Mouse (Mus musculus) megakaryocyte, adult 5-6 weeks (primary cell): ENCODE measurements around the gene Zfp14. TPM values are rescaled to one million over a fixed set of nuclear protein-coding genes. Genes with fewer than 3 reads are reported as not detected.

ENCODE experiments used
- ATAC-seq: 2 replicates; pipeline ENCODE4 v1.8.0; 2016; ENCODE audit warnings: mild to moderate bottlenecking, inconsistent platforms; ENCODE audit not compliant: poor library complexity, severe bottlenecking
- total RNA-seq, 2 experiments: library from RNA; stranded (forward) in 1 of 2; stranded (reverse) in 1 of 2; fragments of 153-499, 151-499 nt in 1 of 2; fragments of 221-1000, 200-1000 nt in 1 of 2; gene quantifications; 2 replicates each; pipeline versions ENCODE4 v1.2.3 to v1.2.4; 2015 to 2017

The Zfp14 gene
- total RNA-seq (2015) (1.4 and 2.1 TPM in 2 replicates), total RNA-seq (2017) (0.89 and 0.95 TPM in 2 replicates)

DNA sequence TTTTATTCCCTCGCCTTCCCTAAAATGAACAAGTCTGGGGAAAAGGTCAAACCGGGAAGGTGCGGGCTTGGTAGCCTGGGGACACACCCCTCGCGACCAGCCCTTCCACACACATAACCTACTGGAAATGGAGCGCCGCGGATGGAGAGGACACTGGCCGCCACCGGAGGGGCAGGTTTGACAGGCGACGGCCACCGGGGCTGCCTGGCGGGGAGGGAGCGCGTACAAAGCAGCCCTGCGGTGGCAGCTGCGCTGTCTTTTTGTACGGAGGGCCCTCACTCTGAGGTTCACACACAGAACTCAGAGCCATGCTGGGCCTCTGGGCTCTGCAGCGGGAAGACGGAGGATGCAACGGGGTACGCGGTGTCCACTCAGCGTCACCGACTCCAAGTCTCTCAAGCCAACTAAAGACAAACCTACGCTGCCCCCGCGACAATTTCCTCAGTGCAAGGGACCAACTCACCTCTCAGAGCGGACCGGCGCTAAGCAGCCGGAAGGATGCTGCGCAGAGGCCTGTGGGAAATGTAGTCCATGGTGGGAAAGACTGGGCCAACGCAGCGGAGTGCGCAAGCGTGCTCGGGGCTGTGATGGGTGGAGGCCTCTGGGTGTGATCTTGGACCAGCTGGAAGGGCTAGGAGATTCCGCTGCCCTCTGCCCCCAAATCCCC, at the start of gene Zfp14:
TSS of gene Zfp14 (minus strand) at position 499 of the 667 bp plus-strand sequence.
- ATAC-seq = peak; percentile 100

GRCm38 (mm10) chr7:30099297-30099696, 48.1 kb upstream of the Zfp14 start:
- no peak for ATAC-seq

- no peak for ATAC-seq
These were observed 44.5 kb upstream of the Zfp14 start for GRCm38 (mm10) chr7:30095551-30096125.

DNA sequence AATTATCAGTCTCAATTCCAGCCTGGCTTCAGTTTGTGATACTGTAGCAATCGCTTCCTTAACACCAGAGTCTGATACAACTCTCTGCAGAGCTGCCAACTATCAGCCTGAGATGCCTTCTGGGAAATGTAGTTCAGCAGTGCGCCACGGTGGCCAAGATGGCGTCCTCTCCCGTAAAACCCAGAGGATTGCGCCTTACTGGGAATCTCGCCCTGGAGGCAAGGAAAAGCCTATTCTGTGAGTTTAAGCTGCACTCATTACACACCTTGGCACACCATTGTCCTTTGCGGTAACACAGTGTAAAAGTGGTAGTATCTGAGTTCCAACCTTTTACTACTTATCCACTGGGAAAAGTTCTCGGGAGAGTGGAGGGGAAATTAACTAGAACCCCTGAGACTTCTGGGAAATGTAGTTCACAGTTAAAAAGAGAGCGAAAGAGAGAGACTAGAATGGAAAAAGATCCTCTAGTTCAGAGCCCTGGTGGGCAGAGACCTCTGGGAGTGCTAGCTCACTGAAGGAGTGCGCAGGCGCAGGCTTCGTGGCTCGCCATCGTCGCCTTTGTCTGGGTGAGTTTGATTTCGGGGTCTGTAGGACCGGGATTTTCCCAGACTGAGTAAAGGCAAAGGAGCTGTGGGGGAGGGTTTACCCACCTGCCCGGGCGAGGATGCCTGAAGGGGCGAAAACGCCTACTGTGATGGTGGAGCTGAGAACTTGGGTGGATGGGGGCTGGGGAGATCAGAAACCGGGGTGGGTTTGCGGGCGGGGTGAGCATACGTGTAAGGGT, 43.7 kb upstream of the Zfp14 start, which contains the start of gene Zfp260:
TSS of gene Zfp260 (plus strand) at position 132 of the 784 bp plus-strand sequence.
- ATAC-seq = peak; percentile 69

GRCm38 (mm10) chr7:30093918-30094415, 42.8 kb upstream of the Zfp14 start:
- ATAC-seq = no peak

- no peak for ATAC-seq
These were observed 41.5 kb upstream of the Zfp14 start for GRCm38 (mm10) chr7:30092666-30093065.

DNA sequence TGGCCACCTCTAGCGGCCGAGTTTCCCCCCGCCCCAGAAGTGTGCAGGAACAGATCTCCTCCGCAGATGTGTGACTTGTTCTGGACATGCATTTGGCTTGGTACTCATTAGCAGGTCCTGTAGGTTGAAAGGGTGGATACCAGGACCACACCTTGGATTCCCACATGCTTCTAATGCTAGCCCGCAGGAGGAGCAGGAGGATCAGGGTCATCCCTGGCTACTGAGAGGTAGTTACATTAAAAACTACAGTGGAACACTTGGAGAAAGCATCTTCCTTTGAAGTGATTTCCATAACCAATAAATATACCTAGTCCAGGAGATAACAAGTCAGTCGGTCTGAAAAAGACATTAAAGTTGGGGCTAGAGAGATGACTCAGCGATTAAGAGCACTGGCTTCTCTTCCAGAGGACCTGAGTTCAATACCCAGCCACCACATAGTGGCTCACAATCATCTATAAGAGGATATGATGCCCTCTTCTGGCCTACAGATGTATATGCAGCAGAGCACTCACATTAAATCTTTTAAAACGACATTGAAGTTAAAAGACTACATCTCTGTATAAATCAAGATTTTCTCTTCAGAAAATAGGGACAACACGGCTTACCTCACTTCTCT, 39.9 kb upstream of the Zfp14 start:
- no peak for ATAC-seq

DNA sequence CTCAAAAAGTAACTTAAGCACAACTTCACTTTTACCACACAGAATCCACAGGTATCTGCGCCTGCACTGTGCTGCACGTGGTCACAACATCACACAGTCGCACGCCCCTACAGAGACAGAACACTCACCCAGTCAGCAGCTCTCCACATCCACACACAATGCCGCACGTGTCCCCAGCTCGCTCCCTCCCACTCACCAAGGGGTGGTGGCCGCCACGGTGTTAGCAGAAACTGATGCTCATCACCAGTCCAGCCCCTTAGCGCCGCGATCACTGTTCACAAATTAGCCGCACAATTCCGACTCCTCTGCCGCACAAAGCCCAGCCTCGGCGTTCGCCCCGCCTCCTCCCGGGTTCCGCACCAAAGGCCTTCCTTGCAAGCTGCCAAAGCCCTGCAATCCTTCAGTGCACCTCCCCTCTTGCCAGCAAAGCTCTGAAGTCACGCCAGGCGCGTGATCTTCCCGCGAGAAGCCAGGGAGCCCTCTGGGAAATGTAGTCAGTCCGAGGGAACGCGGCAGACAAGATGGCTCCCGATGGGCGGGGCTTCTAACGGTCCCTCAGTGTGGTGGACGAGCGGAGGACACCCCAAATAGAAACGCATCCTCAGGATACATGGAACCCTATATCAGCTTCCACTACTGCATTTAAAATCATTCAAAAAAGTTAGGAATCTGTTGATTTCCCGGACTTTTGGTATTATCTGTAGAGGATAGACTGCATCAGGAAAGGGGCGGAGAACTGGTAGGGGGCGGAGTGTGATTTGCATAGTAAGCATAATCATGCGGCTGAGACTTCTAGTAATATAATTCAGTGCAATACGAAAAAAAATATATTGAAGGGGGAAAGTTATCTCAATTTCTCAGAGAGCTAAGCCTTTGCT, 39.2 kb upstream of the Zfp14 start, which contains the start of the genes Gm26920 and Zfp566:
TSS of gene Gm26920 (minus strand) at position 319 of the 878 bp plus-strand sequence.
TSS of gene Zfp566 (minus strand) at position 436 of the 878 bp plus-strand sequence.
- peak; percentile 87 for ATAC-seq

- no peak for ATAC-seq
These were observed 38.2 kb upstream of the Zfp14 start for GRCm38 (mm10) chr7:30089405-30089804.

- no peak for ATAC-seq
These were observed 35.3 kb upstream of the Zfp14 start for GRCm38 (mm10) chr7:30086524-30086923.

- ATAC-seq = peak; percentile 94
These were observed 21.2 kb upstream of the Zfp14 start, which contains the start of gene Zfp82 for GRCm38 (mm10) chr7:30072146-30073028. TSS of gene Zfp82 (minus strand) at chr7:30072900.

DNA sequence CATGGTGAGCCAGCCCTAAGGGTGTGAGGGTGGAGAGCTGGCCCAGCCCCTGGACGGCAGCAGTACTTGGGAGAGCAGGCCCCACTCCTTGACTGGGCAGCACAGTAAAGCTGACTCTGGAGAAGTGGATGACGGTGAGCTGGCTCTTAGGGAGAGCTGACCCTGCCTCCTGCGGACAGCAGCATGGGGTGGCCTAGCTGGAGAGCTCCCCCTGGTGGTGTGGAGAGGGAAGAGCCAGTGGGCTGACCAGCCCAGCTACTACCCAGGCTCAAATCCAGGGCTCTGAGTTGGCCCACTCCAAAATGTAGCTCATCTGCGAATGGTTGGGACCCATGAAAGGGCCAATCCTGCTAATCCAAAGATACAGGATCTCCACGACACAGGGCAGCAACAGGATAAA, 13.4 kb upstream of the Zfp14 start:
- no peak for ATAC-seq

DNA sequence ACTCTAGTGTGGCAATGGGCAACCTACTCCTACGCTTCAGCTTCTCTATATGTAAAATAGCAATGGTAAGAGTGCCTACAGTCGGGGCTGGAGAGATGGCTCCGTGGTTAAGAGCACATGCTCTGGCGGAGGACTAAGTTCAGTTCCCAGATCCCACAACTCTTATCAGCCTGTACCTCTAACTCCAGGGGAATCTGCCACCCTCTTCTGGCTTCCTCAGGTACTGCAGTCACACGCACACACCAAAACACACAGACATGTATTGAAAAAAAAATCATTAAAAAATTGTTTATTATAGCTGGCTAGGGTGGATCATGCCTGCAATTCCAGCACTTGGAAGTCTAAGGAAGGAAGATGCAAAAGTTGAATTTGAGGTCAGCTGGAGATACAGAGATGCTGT, 11.3 kb upstream of the Zfp14 start:
- ATAC-seq = peak; percentile 38; the same call in 1 of the 2 replicates

DNA sequence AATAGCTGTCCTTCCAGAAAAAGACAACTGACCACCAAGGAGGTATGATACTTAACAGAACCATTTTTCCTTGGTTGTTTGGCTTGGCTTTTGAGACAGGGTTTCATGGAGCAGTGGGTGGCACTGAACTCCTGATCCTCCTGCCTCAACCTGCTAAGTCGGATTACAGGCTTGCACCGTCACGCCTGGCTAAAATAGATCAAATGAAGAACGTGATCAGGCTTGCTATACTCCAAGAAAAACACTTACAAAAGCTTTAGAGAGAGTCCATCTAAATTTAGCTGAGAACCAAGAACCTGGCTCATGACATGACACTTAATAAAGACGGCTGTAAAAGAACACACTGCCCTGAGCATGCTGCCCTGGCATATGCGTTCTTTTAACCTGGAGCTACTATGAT, 9.2 kb upstream of the Zfp14 start:
- ATAC-seq = no peak

DNA sequence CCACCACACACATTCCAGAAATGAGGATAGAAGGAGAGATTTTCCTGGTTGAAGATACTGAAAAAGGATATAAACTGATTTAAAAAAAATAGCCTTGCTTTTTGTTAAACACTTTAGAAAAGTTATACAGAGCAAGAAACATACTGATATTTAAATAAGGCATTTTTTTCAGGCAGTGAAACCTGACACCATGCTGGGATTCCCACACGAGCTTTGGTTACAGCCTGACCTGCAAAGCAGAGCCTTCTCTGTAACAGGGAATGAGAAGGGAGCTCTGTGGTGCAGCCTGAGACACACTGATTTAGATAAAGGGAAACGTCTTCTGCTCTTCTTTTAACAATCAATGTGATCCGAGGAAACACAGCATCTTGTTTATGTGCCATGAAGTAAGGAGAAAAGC, 2.4 kb upstream of the Zfp14 start:
- no peak for ATAC-seq

GRCm38 (mm10) chr7:30048126-30048525, 3.1 kb downstream of the Zfp14 start:
- no peak for ATAC-seq

- ATAC-seq = no peak
These were observed 6.8 kb downstream of the Zfp14 start for GRCm38 (mm10) chr7:30044354-30044753.

GRCm38 (mm10) chr7:30034331-30034730, 16.8 kb downstream of the Zfp14 start:
- ATAC-seq = no peak

DNA sequence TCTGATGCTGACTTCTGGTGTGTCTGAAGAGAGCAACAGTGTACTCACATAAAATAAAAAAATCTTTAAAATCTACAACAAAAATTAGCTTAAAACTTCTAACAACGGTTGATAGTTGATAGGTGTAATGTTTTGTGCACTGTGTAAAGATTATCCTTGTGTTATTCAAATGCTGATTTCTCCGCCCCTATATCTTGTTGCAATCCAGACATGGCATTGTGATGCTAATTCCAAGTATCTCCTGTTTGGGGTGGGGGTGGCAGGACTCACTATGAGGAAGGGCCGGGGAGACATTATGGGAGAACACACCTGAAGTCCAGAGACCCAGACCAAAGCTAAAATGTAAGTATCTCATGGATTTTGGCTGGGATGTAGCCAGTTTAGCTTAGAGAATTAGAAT, 19.8 kb downstream of the Zfp14 start:
- ATAC-seq = no peak
